Mouse (Mus musculus) layer of hippocampus, adult 9-11 months (tissue): ENCODE data around the gene Vmn1r64.
"Not testable (repeated sequence)": the region's sequence is repeated elsewhere in the genome, so short reads cannot be mapped to it uniquely, and the experiment has no call there.

Source experiments
- DNase-seq: peaks from one replicate; pipeline ENCODE4 v3.0.0; 2022

The Vmn1r64 gene

GRCm38 (mm10) chr7:5884442-5884841 is at the start of gene Vmn1r64:
Gene Vmn1r64, minus strand, starts transcription at chr7:5884542.
- no peak for DNase-seq

GRCm38 (mm10) chr7:5899238-5899637 is 14.9 kb upstream of the Vmn1r64 start:
- no peak for DNase-seq

- not testable (repeated sequence) for DNase-seq
Observed at GRCm38 (mm10) chr7:5897245-5897644, 12.9 kb upstream of the Vmn1r64 start.
